Mouse (Mus musculus): ENCODE results near the gene Scfd2. TPM values are rescaled to one million over a fixed set of nuclear protein-coding genes. Genes with fewer than 3 reads are reported as not detected.

The Scfd2 gene
- polyA plus RNA-seq, 1 experiment = 14.9 TPM

- Histone ChIP-seq H3K4me3 (ENCODE audit: control insufficient read depth, low read depth, low read length) (no peak overlapping the region), H3K27me3 (ENCODE audit: control insufficient read depth, insufficient read depth, low read length) (no peaks in the 10 kb centered on the region), H3K36me3 (ENCODE audit: control insufficient read depth, insufficient read depth, low read length) (no peaks in the 10 kb centered on the region), H3K27ac (ENCODE audit: control insufficient read depth, insufficient read depth, low read depth, low read length) (no peak overlapping the region), H3K4me1 (ENCODE audit: control insufficient read depth, insufficient read depth, low read length) (no peaks in the 10 kb centered on the region)
- TF ChIP-seq POLR2A (IDR thresholded peaks at IDR 0.05; ENCODE audit: control insufficient read depth, low read depth, low read length) (no peak), CTCF (IDR thresholded peaks at IDR 0.05; ENCODE audit: control insufficient read depth, insufficient read depth, insufficient replicate concordance, low read depth, low read length) (no peak)
Observed at GRCm38 (mm10) chr5:74252672-74253286, 278.8 kb downstream of the Scfd2 start.

GRCm38 (mm10) chr5:74250947-74251346, 280.6 kb downstream of the Scfd2 start:
- no peak overlapping the region for H3K27ac ChIP-seq (ENCODE audit: control insufficient read depth, insufficient read depth, low read depth, low read length)

GRCm38 (mm10) chr5:74250308-74250707, 281.3 kb downstream of the Scfd2 start:
- Histone ChIP-seq H3K4me3 (ENCODE audit: control insufficient read depth, low read depth, low read length) (no peak overlapping the region), H3K4me1 (ENCODE audit: control insufficient read depth, insufficient read depth, low read length) (peaks cover 2% of the 10 kb centered on the region), H3K36me3 (ENCODE audit: control insufficient read depth, insufficient read depth, low read length) (no peaks in the 10 kb centered on the region), H3K27ac (ENCODE audit: control insufficient read depth, insufficient read depth, low read depth, low read length) (no peak overlapping the region), H3K27me3 (ENCODE audit: control insufficient read depth, insufficient read depth, low read length) (no peaks in the 10 kb centered on the region)
- TF ChIP-seq POLR2A (IDR thresholded peaks at IDR 0.05; ENCODE audit: control insufficient read depth, low read depth, low read length) (no peak), CTCF (IDR thresholded peaks at IDR 0.05; ENCODE audit: control insufficient read depth, insufficient read depth, insufficient replicate concordance, low read depth, low read length) (no peak)

More at GRCm38 (mm10) chr5:74250947-74251346, 280.6 kb downstream of the Scfd2 start:
- Histone ChIP-seq H3K4me3 (ENCODE audit: control insufficient read depth, low read depth, low read length) (no peak overlapping the region), H3K4me1 (ENCODE audit: control insufficient read depth, insufficient read depth, low read length) (no peaks in the 10 kb centered on the region), H3K36me3 (ENCODE audit: control insufficient read depth, insufficient read depth, low read length) (no peaks in the 10 kb centered on the region), H3K27me3 (ENCODE audit: control insufficient read depth, insufficient read depth, low read length) (no peaks in the 10 kb centered on the region)
- no peak for TF ChIP-seq POLR2A (IDR thresholded peaks at IDR 0.05; ENCODE audit: control insufficient read depth, low read depth, low read length)
- TF ChIP-seq CTCF (IDR thresholded peaks at IDR 0.05; ENCODE audit: control insufficient read depth, insufficient read depth, insufficient replicate concordance, low read depth, low read length) = no peak

- Histone ChIP-seq H3K27ac (ENCODE audit: control insufficient read depth, insufficient read depth, low read depth, low read length) (no peak overlapping the region), H3K4me1 (ENCODE audit: control insufficient read depth, insufficient read depth, low read length) (peaks cover 2% of the 10 kb centered on the region), H3K4me3 (ENCODE audit: control insufficient read depth, low read depth, low read length) (no peak overlapping the region), H3K36me3 (ENCODE audit: control insufficient read depth, insufficient read depth, low read length) (no peaks in the 10 kb centered on the region), H3K27me3 (ENCODE audit: control insufficient read depth, insufficient read depth, low read length) (no peaks in the 10 kb centered on the region)
- TF ChIP-seq POLR2A (IDR thresholded peaks at IDR 0.05; ENCODE audit: control insufficient read depth, low read depth, low read length) = no peak
- no peak for TF ChIP-seq CTCF (IDR thresholded peaks at IDR 0.05; ENCODE audit: control insufficient read depth, insufficient read depth, insufficient replicate concordance, low read depth, low read length)
Observed at GRCm38 (mm10) chr5:74249794-74250193, 281.8 kb downstream of the Scfd2 start.

GRCm38 (mm10) chr5:74246971-74247370, 284.6 kb downstream of the Scfd2 start:
- no peak overlapping the region for H3K27ac ChIP-seq (ENCODE audit: control insufficient read depth, insufficient read depth, low read depth, low read length)
- no peak for TF ChIP-seq CTCF (IDR thresholded peaks at IDR 0.05; ENCODE audit: control insufficient read depth, insufficient read depth, insufficient replicate concordance, low read depth, low read length)
- no peak for TF ChIP-seq POLR2A (IDR thresholded peaks at IDR 0.05; ENCODE audit: control insufficient read depth, low read depth, low read length)

GRCm38 (mm10) chr5:74246453-74246852, 285.1 kb downstream of the Scfd2 start:
- TF ChIP-seq POLR2A (IDR thresholded peaks at IDR 0.05; ENCODE audit: control insufficient read depth, low read depth, low read length) (no peak), CTCF (IDR thresholded peaks at IDR 0.05; ENCODE audit: control insufficient read depth, insufficient read depth, insufficient replicate concordance, low read depth, low read length) (no peak)
- Histone ChIP-seq H3K27ac (ENCODE audit: control insufficient read depth, insufficient read depth, low read depth, low read length) (no peak overlapping the region), H3K27me3 (ENCODE audit: control insufficient read depth, insufficient read depth, low read length) (no peaks in the 10 kb centered on the region), H3K36me3 (ENCODE audit: control insufficient read depth, insufficient read depth, low read length) (no peaks in the 10 kb centered on the region), H3K4me1 (ENCODE audit: control insufficient read depth, insufficient read depth, low read length) (peaks cover 2% of the 10 kb centered on the region), H3K4me3 (ENCODE audit: control insufficient read depth, low read depth, low read length) (no peak overlapping the region)

More at GRCm38 (mm10) chr5:74246971-74247370, 284.6 kb downstream of the Scfd2 start:
- no peaks in the 10 kb centered on the region for H3K36me3 ChIP-seq (ENCODE audit: control insufficient read depth, insufficient read depth, low read length)
- no peak overlapping the region for H3K4me3 ChIP-seq (ENCODE audit: control insufficient read depth, low read depth, low read length)
- H3K4me1 ChIP-seq (ENCODE audit: control insufficient read depth, insufficient read depth, low read length) = peaks cover 2% of the 10 kb centered on the region
- no peaks in the 10 kb centered on the region for H3K27me3 ChIP-seq (ENCODE audit: control insufficient read depth, insufficient read depth, low read length)

GRCm38 (mm10) chr5:74245641-74246145, 285.9 kb downstream of the Scfd2 start:
- Histone ChIP-seq H3K36me3 (ENCODE audit: control insufficient read depth, insufficient read depth, low read length) (no peaks in the 10 kb centered on the region), H3K4me1 (ENCODE audit: control insufficient read depth, insufficient read depth, low read length) (peaks cover 2% of the 10 kb centered on the region), H3K27me3 (ENCODE audit: control insufficient read depth, insufficient read depth, low read length) (no peaks in the 10 kb centered on the region), H3K4me3 (ENCODE audit: control insufficient read depth, low read depth, low read length) (no peak overlapping the region), H3K27ac (ENCODE audit: control insufficient read depth, insufficient read depth, low read depth, low read length) (peak overlapping the region; percentile 14; the same call in 1 of the 2 replicates)
- no peak for TF ChIP-seq POLR2A (IDR thresholded peaks at IDR 0.05; ENCODE audit: control insufficient read depth, low read depth, low read length)
- no peak for TF ChIP-seq CTCF (IDR thresholded peaks at IDR 0.05; ENCODE audit: control insufficient read depth, insufficient read depth, insufficient replicate concordance, low read depth, low read length)

Measured in testis, adult 2 months (tissue).